Mouse (Mus musculus) lung, postnatal 25 days (tissue): Measurements from ENCODE around the gene Gatd1.

Experiments
- DNase-seq: peaks from one replicate; pipeline ENCODE4 v3.0.0; 2022; ENCODE audit warnings: low spot score

Gene Gatd1

GRCm38 (mm10) chr7:141441460-141441859, 27.5 kb upstream of the Gatd1 start:
- no peak for DNase-seq

- DNase-seq, result no peak
Observed at GRCm38 (mm10) chr7:141440613-141441012, 26.7 kb upstream of the Gatd1 start.

GRCm38 (mm10) chr7:141439811-141440210, 25.9 kb upstream of the Gatd1 start:
- DNase-seq, result no peak

- no peak for DNase-seq
Observed at GRCm38 (mm10) chr7:141439140-141439679, 25.3 kb upstream of the Gatd1 start.

GRCm38 (mm10) chr7:141438201-141438968, 24.4 kb upstream of the Gatd1 start:
- no peak for DNase-seq

GRCm38 (mm10) chr7:141437178-141438120, 23.5 kb upstream of the Gatd1 start, which contains the start of gene Slc25a22:
TSS of gene Slc25a22 (minus strand) at chr7:141437892.
- DNase-seq, result peak; percentile 79

GRCm38 (mm10) chr7:141436523-141436892, 22.6 kb upstream of the Gatd1 start:
- no peak for DNase-seq

- no peak for DNase-seq
Observed at GRCm38 (mm10) chr7:141435856-141436522, 22.1 kb upstream of the Gatd1 start.

- DNase-seq, result peak; percentile 63
Observed at GRCm38 (mm10) chr7:141435129-141435855, 21.4 kb upstream of the Gatd1 start.

- DNase-seq, result no peak
Observed at GRCm38 (mm10) chr7:141434464-141434863, 20.5 kb upstream of the Gatd1 start.

- DNase-seq, result no peak
Observed at GRCm38 (mm10) chr7:141433517-141434400, 19.8 kb upstream of the Gatd1 start.

- no peak for DNase-seq
Observed at GRCm38 (mm10) chr7:141432741-141433516, 19.0 kb upstream of the Gatd1 start.

GRCm38 (mm10) chr7:141432186-141432611, 18.3 kb upstream of the Gatd1 start:
- no peak for DNase-seq

GRCm38 (mm10) chr7:141431434-141432185, 17.7 kb upstream of the Gatd1 start:
- DNase-seq, result no peak

GRCm38 (mm10) chr7:141430585-141431240, 16.8 kb upstream of the Gatd1 start:
- no peak for DNase-seq

- no peak for DNase-seq
Observed at GRCm38 (mm10) chr7:141429840-141430584, 16.1 kb upstream of the Gatd1 start.

GRCm38 (mm10) chr7:141429310-141429709, 15.4 kb upstream of the Gatd1 start, which contains the start of gene Cend1:
TSS of gene Cend1 (minus strand) at chr7:141429491.
- DNase-seq, result peak; percentile 30
